Mouse (Mus musculus): Measurements from ENCODE around the gene 1700018G05Rik. TPM values are rescaled to one million over a fixed set of nuclear protein-coding genes. Genes with fewer than 3 reads are reported as not detected.
"Not testable (repeated sequence)": the region's sequence is repeated elsewhere in the genome, so short reads cannot be mapped to it uniquely, and the experiment has no call there.

Gene 1700018G05Rik
- not detected in 2 replicates for polyA plus RNA-seq (2014; fragmentation: Nextera tagmentation; extraction: Ambion mirVana)

DNA sequence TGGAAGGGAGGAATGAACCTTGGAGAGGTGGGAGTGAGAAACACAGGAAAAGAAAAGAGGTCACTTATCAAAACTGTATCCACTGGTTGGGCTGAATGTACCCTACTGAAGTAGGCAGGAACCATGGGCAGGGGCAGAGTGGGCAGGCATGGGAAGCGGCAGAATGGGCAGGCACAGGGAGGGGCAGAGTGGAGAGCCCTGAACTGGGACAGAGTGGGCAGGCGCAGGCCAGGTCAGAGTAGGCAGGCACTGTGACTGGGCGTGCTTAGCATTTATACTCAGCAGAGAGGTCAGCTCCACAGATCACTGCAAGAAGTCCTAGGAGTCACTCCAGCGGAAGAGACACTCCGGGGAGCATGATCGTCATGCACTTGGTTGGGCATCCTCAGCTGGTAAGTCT, at the start of gene 1700018G05Rik:
Gene 1700018G05Rik (plus strand): TSS at position 301 of the 400 bp plus-strand sequence.
- not testable (repeated sequence) for H3K9ac ChIP-seq (ENCODE audit: low read length); H3K27me3 ChIP-seq (ENCODE audit: control insufficient read depth, insufficient read depth, low read length); H3K4me2 ChIP-seq (ENCODE audit: low read depth, low read length, severe bottlenecking); ATAC-seq (replicated peaks; ENCODE audit: low FRiP score); H3K4me3 ChIP-seq (ENCODE audit: low read depth, low read length); DNase-seq (ENCODE audit: low spot score); H3K4me1 ChIP-seq (replicated peaks; ENCODE audit: control insufficient read depth, insufficient read depth, low read length); H3K27ac ChIP-seq (ENCODE audit: low read depth, low read length); H3K36me3 ChIP-seq (ENCODE audit: control insufficient read depth, insufficient read depth, low read length); H3K9me3 ChIP-seq (ENCODE audit: control insufficient read depth, low read length)
- WGBS = 91% methylated on average over 5 of the region's 6 CpGs

DNA sequence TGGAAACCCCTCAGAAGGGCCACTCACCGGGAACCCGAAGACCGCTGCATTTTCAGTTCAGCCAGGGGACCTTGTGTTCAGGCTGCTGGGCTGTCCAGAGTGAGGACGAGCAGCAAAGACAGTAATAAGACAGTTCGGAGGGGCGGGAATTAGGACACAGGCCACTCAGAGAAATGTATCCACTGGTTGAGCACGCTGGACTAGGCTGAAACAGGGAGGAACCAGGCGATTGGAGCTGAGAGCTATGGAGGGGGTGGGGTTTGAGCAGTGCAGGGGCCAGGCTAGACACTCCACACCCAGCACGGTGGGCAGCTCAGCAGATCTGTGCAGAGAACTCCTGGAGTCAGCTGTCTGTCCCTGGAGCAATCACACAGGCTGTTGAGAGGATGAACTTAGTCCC, 19.6 kb upstream of the 1700018G05Rik start, which contains the start of the genes Dmrtc1a and 1700011M02Rik:
Gene Dmrtc1a (minus strand): TSS at position 101 of the 400 bp plus-strand sequence.
Gene 1700011M02Rik (plus strand): TSS at position 319 of the 400 bp plus-strand sequence.
- H3K27me3 ChIP-seq (ENCODE audit: control insufficient read depth, insufficient read depth, low read length); H3K27ac ChIP-seq (ENCODE audit: low read depth, low read length); ATAC-seq (replicated peaks; ENCODE audit: low FRiP score); H3K9ac ChIP-seq (ENCODE audit: low read length); H3K4me1 ChIP-seq (replicated peaks; ENCODE audit: control insufficient read depth, insufficient read depth, low read length); H3K9me3 ChIP-seq (ENCODE audit: control insufficient read depth, low read length); H3K4me3 ChIP-seq (ENCODE audit: low read depth, low read length); H3K4me2 ChIP-seq (ENCODE audit: low read depth, low read length, severe bottlenecking); DNase-seq (ENCODE audit: low spot score); H3K36me3 ChIP-seq (ENCODE audit: control insufficient read depth, insufficient read depth, low read length): not testable (repeated sequence)
- WGBS = 80% methylated on average over 6 of the region's 9 CpGs

DNA sequence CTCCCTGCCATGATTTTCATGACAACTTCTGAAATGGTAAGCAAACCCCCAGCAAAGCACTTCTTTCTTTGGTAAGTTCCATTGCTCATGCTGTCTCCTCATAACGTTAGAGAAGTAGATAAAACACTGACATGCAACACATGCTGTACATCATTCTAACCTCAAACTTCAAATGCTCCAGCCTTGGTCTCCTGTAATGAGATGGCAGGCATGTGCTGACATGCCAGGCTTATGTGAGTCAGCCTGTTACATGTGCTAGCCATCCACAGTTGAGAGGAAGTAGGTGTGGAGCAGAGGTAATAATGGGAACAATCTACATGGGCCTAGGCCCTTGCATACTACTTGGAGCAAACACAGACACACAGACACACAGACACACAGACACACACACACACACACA, 13.3 kb upstream of the 1700018G05Rik start:
- H3K36me3 ChIP-seq (ENCODE audit: control insufficient read depth, insufficient read depth, low read length); H3K27me3 ChIP-seq (ENCODE audit: control insufficient read depth, insufficient read depth, low read length); ATAC-seq (replicated peaks; ENCODE audit: low FRiP score); DNase-seq (ENCODE audit: low spot score); H3K27ac ChIP-seq (ENCODE audit: low read depth, low read length); H3K9me3 ChIP-seq (ENCODE audit: control insufficient read depth, low read length); H3K4me2 ChIP-seq (ENCODE audit: low read depth, low read length, severe bottlenecking); H3K4me1 ChIP-seq (replicated peaks; ENCODE audit: control insufficient read depth, insufficient read depth, low read length); H3K9ac ChIP-seq (ENCODE audit: low read length); H3K4me3 ChIP-seq (ENCODE audit: low read depth, low read length): not testable (repeated sequence)
- WGBS = 94% methylated on average over 1 of the region's 1 CpGs

DNA sequence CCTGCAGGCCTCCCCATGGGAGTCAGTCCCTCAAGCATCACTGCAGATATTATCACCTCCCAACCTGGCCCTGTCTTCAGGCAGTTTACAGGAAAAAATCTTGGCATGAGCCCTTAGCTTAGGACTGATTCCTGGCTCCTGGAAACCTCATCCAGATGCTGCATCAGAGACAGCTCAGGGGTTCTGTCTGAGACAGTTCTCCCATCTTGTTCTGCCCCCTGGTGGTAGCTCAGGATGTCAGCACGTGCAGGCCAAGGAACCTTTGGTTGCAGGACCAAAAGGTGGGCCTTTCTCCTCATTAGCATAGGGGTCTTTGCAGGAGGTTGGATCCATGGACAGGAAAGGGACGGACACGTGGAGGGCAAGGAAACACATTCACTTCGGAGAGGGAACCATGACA, 1.5 kb upstream of the 1700018G05Rik start:
- not testable (repeated sequence) for H3K9ac ChIP-seq (ENCODE audit: low read length); H3K9me3 ChIP-seq (ENCODE audit: control insufficient read depth, low read length); ATAC-seq (replicated peaks; ENCODE audit: low FRiP score); H3K27ac ChIP-seq (ENCODE audit: low read depth, low read length); H3K4me2 ChIP-seq (ENCODE audit: low read depth, low read length, severe bottlenecking); H3K4me1 ChIP-seq (replicated peaks; ENCODE audit: control insufficient read depth, insufficient read depth, low read length); H3K27me3 ChIP-seq (ENCODE audit: control insufficient read depth, insufficient read depth, low read length); H3K4me3 ChIP-seq (ENCODE audit: low read depth, low read length); H3K36me3 ChIP-seq (ENCODE audit: control insufficient read depth, insufficient read depth, low read length)
- WGBS = 45% methylated on average over 2 of the region's 4 CpGs
- peak; percentile 53 for DNase-seq (ENCODE audit: low spot score)

DNA sequence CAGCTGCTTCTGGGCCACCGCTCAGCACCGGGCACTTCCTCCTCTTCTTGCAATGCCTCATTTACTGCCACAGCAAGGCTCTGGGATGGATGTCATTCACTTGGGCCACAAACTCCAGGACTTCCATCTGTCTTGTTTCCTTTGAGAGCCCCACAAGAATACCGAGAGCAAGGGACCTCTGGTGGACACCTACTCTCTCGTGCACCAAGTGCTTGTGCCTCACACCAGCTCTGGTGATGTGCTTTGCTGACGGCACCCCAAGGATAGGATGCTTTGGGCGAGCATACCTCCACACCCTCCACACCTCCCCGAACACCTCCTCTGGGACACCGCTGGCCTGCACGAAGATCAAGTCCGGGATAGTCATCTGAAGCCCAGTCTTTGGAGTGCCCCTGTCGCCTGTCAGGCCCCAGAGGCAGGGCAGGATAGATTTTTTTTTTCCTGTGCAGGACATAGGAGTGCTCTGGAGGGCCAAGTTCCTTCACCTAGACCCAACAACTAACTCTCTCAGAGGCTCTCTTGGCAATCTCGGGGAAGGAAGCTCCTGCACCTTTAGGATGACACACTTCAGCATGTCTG, 4.9 kb downstream of the 1700018G05Rik start:
- H3K27ac ChIP-seq (ENCODE audit: low read depth, low read length) = no peak overlapping the region
- peak overlapping the region; percentile 62 for H3K4me2 ChIP-seq (ENCODE audit: low read depth, low read length, severe bottlenecking)
- H3K27me3 ChIP-seq (ENCODE audit: control insufficient read depth, insufficient read depth, low read length) = no peaks in the 10 kb centered on the region; the same call in 1 of the 2 replicates
- H3K36me3 ChIP-seq (ENCODE audit: control insufficient read depth, insufficient read depth, low read length) = no peaks in the 10 kb centered on the region
- WGBS = 51% methylated on average over 12 of the region's 12 CpGs
- peak overlapping the region; percentile 67 for H3K9ac ChIP-seq (ENCODE audit: low read length)
- H3K4me3 ChIP-seq (ENCODE audit: low read depth, low read length) = peak overlapping the region; percentile 48
- DNase-seq (ENCODE audit: low spot score) (peak; percentile 51), ATAC-seq (replicated peaks; ENCODE audit: low FRiP score) (no peak; the same call in 1 of the 2 replicates)
- no peaks in the 10 kb centered on the region for H3K9me3 ChIP-seq (ENCODE audit: control insufficient read depth, low read length)
- H3K4me1 ChIP-seq (replicated peaks; ENCODE audit: control insufficient read depth, insufficient read depth, low read length) = no peaks in the 10 kb centered on the region

DNA sequence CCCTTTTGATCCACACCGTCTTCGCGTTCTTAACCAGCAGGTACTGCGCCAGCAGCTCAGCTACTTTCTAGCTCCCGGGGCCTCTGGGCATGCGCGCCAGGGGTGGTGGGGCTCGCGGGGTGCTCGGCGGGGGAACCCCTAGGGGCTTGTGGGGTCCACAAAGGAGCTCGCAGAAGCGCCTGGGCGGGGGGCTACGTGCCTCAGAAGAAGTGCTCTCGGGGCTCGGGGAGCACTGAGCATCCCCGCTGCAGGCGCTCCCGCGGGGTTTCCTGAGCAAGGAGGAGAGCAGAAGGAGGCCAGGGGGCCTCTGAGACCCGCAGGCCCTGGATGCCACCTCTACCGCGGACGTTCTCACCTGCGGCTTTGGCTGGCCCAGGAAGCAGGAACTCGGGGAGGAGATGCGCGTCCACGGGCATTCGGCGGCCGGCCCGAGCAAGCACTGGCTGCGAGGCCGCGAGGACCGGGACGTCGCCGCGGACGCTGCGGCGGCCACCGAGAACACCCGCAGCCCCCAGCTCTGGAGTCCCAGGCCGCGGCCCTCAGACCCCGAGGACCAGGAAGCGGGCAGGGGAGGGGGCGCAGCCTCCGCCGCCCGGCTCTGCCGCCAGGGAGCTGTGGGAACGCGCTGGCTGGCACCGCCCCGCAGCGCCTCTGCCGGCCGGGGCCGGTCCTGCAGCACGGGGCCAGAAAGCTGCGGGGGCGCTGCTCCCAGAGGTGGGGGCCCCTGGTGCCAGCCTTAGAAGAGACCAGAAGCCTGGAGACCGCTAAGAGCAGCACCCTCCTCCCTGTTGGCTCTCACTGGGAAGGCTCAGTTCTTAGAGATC, 5.6 kb downstream of the 1700018G05Rik start:
- H3K27me3 ChIP-seq (ENCODE audit: control insufficient read depth, insufficient read depth, low read length) = no peaks in the 10 kb centered on the region; the same call in 1 of the 2 replicates
- H3K27ac ChIP-seq (ENCODE audit: low read depth, low read length) = no peak overlapping the region
- DNase-seq (ENCODE audit: low spot score) = peak; percentile 82
- H3K4me1 ChIP-seq (replicated peaks; ENCODE audit: control insufficient read depth, insufficient read depth, low read length) = no peaks in the 10 kb centered on the region
- 20% methylated on average over 47 of the region's 68 CpGs for WGBS
- H3K36me3 ChIP-seq (ENCODE audit: control insufficient read depth, insufficient read depth, low read length) = no peaks in the 10 kb centered on the region
- H3K4me2 ChIP-seq (ENCODE audit: low read depth, low read length, severe bottlenecking) = peak overlapping the region; percentile 62
- H3K9ac ChIP-seq (ENCODE audit: low read length) = peak overlapping the region; percentile 67
- ATAC-seq (replicated peaks; ENCODE audit: low FRiP score) = peak; percentile 86
- H3K4me3 ChIP-seq (ENCODE audit: low read depth, low read length) = peak overlapping the region; percentile 48
- no peaks in the 10 kb centered on the region for H3K9me3 ChIP-seq (ENCODE audit: control insufficient read depth, low read length)

DNA sequence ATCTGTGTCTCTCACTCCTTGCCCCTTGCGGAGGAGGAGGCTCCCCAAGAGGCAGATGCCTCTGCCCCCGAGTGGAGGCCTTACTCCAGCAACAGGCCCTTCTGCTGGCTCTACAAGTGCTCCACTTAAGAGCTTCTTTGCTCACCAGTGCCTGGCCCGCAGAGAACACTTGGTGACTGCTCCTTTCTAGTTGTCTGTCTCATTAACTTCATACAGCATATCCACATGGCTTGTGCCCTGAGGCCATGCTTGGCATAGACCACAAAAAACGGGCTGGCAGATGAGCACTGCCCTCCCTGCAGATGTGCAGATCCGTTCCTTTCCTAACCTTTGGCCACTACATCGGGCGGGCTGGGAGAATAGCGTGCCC, 6.2 kb downstream of the 1700018G05Rik start:
- DNase-seq (ENCODE audit: low spot score) = no peak

DNA sequence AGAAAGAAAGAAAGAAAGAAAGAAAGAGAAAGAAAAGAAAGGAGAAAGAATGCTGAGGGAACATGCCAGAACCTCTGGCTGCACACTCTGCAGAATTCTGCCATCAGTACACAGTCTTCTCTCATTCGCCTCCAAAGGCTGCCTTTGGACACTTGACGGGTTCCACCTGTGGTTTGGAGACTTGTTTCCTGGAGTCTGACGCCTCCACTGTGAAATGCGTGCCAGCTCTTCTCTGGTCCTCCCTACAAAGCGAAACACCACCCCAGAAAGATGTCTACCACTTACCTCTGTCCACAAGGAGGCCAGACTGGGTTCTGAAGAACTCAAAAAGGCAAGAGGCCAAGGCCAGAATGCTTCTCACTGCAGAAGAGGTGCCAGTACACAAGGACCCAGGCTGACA, 8.6 kb downstream of the 1700018G05Rik start:
- 86% methylated on average over 5 of the region's 5 CpGs for whole genome bisulfite sequencing
- Histone ChIP-seq H3K27ac (ENCODE audit: low read depth, low read length) (no peak overlapping the region), H3K27me3 (ENCODE audit: control insufficient read depth, insufficient read depth, low read length) (no peaks in the 10 kb centered on the region; the same call in 1 of the 2 replicates), H3K9me3 (ENCODE audit: control insufficient read depth, low read length) (no peaks in the 10 kb centered on the region), H3K4me2 (ENCODE audit: low read depth, low read length, severe bottlenecking) (no peak overlapping the region), H3K4me3 (ENCODE audit: low read depth, low read length) (no peak overlapping the region), H3K4me1 (replicated peaks; ENCODE audit: control insufficient read depth, insufficient read depth, low read length) (no peaks in the 10 kb centered on the region), H3K36me3 (ENCODE audit: control insufficient read depth, insufficient read depth, low read length) (no peaks in the 10 kb centered on the region), H3K9ac (ENCODE audit: low read length) (no peak overlapping the region)
- DNase-seq (ENCODE audit: low spot score) (no peak), ATAC-seq (replicated peaks; ENCODE audit: low FRiP score) (no peak)

More for the DNA sequence above, 6.2 kb downstream of the 1700018G05Rik start:
- Histone ChIP-seq H3K4me1 (replicated peaks; ENCODE audit: control insufficient read depth, insufficient read depth, low read length) (no peaks in the 10 kb centered on the region), H3K27ac (ENCODE audit: low read depth, low read length) (no peak overlapping the region), H3K4me3 (ENCODE audit: low read depth, low read length) (peak overlapping the region; percentile 48; the same call in 1 of the 2 replicates), H3K9ac (ENCODE audit: low read length) (peak overlapping the region; percentile 67; the same call in 1 of the 2 replicates), H3K4me2 (ENCODE audit: low read depth, low read length, severe bottlenecking) (peak overlapping the region; percentile 62; the same call in 1 of the 2 replicates), H3K36me3 (ENCODE audit: control insufficient read depth, insufficient read depth, low read length) (no peaks in the 10 kb centered on the region), H3K9me3 (ENCODE audit: control insufficient read depth, low read length) (no peaks in the 10 kb centered on the region), H3K27me3 (ENCODE audit: control insufficient read depth, insufficient read depth, low read length) (no peaks in the 10 kb centered on the region; the same call in 1 of the 2 replicates)
- 50% methylated on average over 8 of the region's 8 CpGs for WGBS
- no peak for ATAC-seq (replicated peaks; ENCODE audit: low FRiP score)
